Mouse (Mus musculus) thymus, adult 2 months (tissue): ENCODE measurements around the gene Prpf18.
"Not testable (repeated sequence)": the region's sequence is repeated elsewhere in the genome, so short reads cannot be mapped to it uniquely, and the experiment has no call there.

Experiments
- CTCF ChIP-seq: fragments of 200-500 bp; IDR thresholded peaks from 2 replicates; pipeline ENCODE4 v1.5.1; 2012; ENCODE audit warnings: mild to moderate bottlenecking, control low read depth, low read length, moderate library complexity, borderline replicate concordance; ENCODE audit not compliant: control insufficient read depth, poor library complexity, insufficient read depth; ENCODE audit errors: extremely low read depth
- POLR2A ChIP-seq: fragments of 200-500 bp; IDR thresholded peaks from 2 replicates; pipeline ENCODE4 v1.6.1; 2012; ENCODE audit warnings: mild to moderate bottlenecking, low read length, control low read depth, moderate library complexity; ENCODE audit not compliant: control insufficient read depth, poor library complexity, insufficient read depth; ENCODE audit errors: extremely low read depth

DNA sequence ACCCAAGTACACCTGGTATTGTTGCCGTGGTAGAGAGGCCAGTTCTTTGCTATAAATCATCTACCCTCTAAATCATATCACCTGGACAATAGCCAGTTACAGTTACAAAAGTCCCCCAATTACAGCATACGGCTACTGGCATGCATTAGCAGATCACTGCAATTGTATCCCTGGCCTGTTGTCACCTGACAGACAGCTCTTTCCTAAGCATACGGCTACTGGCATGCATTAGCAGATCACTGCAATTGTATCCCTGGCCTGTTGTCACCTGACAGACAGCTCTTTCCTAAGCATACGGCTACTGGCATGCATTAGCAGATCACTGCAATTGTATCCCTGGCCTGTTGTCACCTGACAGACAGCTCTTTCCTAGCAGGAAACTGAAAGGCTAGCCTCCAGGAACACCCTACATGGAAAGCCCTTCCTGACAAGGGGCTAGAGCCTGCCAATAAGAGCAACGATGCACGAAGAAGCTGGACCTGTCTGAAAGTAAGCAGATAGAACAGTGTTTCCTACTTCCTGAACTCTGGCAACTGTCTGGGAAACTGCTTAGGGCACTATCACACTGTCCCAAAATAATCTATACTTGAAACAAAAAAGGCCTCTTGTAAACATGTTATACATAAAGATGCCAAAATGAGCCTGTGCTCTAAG, 37.5 kb downstream of the Prpf18 start:
- TF ChIP-seq CTCF, POLR2A: not testable (repeated sequence)
